Mouse (Mus musculus): ENCODE results near the gene Hist1h2ae. TPM values are rescaled to one million over a fixed set of nuclear protein-coding genes. Genes with fewer than 3 reads are reported as not detected.
"Not testable (repeated sequence)": the region's sequence is repeated elsewhere in the genome, so short reads cannot be mapped to it uniquely, and the experiment has no call there.

Hist1h2ae gene
- polyA plus RNA-seq, 1 experiment from 2014 or later: 35.5 TPM

GRCm38 (mm10) chr13:23534368-23535131 is 36.5 kb downstream of the Hist1h2ae start:
- Histone ChIP-seq H3K36me3 (no peaks in the 10 kb centered on the region), H3K9ac (peak overlapping the region; percentile 53), H3K4me2 (peak overlapping the region; percentile 79), H3K27ac (peak overlapping the region; percentile 92), H3K9me3 (replicated peaks) (no peaks in the 10 kb centered on the region), H3K4me3 (peak overlapping the region; percentile 56), H3K4me1 (replicated peaks) (peaks cover 35% of the 10 kb centered on the region), H3K27me3 (no peaks in the 10 kb centered on the region)
- ATAC-seq (replicated peaks; ENCODE audit: insufficient number of reproducible peaks, insufficient read depth, low FRiP score, low read depth): no peak
- 2% methylated on average over 15 of the region's 15 CpGs for WGBS

- Histone ChIP-seq H3K27ac (peak within 1 kb of the TSS; percentile 92), H3K4me1 (replicated peaks) (peaks cover 39% of the 10 kb centered on the region), H3K9ac (peak within 1 kb of the TSS; percentile 59), H3K4me2 (peak within 1 kb of the TSS; percentile 79), H3K4me3 (peak within 1 kb of the TSS; percentile 56)
- not testable (repeated sequence) for H3K36me3 ChIP-seq; ATAC-seq (replicated peaks; ENCODE audit: insufficient number of reproducible peaks, insufficient read depth, low FRiP score, low read depth); H3K9me3 ChIP-seq (replicated peaks); H3K27me3 ChIP-seq
- WGBS: under 1% methylated on average over 25 of the region's 53 CpGs
These were observed 37.3 kb downstream of the Hist1h2ae start, which contains the start of gene Hist1h2af for GRCm38 (mm10) chr13:23533560-23534367. Gene Hist1h2af, plus strand, starts transcription at chr13:23533906.

DNA sequence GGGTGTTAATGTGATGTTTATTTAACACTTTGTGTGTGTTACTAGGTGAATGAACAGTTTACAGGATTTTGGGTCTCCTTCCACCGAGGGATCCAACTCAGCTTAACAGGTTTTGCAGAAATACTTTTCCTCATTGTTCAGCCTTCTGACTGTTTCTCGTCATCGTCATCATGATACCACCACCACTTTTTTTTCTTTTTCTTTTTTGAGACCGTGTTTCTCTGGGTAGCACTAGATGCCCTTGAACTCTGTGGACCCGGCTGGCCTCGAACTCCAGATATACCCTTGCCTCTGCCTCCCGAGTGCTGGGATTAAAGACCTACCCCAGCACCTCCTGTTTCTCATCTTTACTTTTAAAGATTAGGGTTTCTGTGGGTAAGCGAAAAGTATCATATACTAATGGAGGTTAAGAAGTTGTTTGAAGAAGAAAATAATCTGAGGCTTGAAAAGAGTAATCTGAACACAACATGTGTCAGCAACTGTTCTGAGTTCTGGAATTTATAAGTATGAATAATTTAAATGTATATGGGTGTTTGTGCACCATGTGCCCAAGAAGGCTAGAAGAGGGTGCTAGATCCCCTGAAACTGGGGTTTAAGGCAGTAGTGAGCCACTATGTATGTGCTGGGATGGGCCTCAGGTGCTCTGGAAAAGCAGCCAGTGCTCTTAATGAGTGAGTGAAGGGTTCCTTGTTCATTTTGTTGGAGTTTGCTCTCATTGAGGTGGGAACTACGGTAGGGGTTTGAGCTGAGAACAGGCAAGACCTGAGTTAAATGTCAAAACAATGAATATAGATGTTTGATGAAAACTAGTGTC is 38.6 kb downstream of the Hist1h2ae start:
- 23% methylated on average over 9 of the region's 9 CpGs for WGBS
- Histone ChIP-seq H3K4me2 (peak overlapping the region; percentile 79), H3K4me3 (peak overlapping the region; percentile 56), H3K27ac (peak overlapping the region; percentile 92), H3K27me3 (no peaks in the 10 kb centered on the region), H3K4me1 (replicated peaks) (peaks cover 44% of the 10 kb centered on the region), H3K9ac (peak overlapping the region; percentile 59; the same call in 1 of the 2 replicates), H3K36me3 (no peaks in the 10 kb centered on the region), H3K9me3 (replicated peaks) (no peaks in the 10 kb centered on the region)
- no peak for ATAC-seq (replicated peaks; ENCODE audit: insufficient number of reproducible peaks, insufficient read depth, low FRiP score, low read depth)

DNA sequence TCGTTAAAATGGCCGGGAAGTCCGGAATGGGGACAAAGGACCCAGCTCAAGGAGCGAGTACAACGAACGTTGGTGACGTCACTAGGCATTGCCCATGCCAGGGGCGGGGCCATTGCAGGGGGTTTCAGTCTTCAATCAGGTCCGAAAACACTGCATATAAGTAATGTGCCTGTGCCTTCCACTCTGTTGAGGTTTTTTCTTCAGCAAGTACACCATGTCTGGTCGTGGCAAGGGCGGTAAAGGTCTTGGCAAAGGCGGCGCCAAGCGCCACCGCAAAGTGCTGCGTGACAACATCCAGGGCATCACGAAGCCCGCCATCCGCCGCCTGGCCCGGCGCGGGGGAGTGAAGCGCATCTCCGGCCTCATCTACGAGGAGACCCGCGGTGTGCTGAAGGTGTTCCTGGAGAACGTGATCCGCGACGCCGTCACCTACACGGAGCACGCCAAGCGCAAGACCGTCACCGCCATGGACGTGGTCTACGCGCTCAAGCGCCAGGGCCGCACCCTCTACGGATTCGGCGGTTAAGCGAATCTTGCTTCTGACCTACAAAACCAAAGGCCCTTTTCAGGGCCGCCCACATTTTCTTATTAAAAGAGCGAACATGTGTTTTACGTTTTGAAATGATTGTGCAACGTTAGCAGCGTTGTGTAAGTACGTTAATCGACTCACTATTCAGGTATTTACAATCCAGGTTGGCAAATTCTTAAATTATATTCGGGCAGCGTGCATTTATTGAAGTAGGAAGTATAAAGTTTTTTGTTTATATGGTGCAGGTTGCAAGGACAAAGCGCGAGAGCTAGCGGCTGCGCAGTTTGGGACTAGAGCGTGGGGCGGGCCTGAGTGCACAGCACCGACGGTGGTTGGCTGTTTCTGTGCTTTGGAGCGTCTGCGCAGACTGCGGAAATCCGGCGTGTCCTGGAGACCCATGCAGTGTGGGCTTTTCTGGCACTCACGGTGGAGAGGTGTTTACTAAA is 39.8 kb downstream of the Hist1h2ae start, which contains the start of gene Hist1h4h:
TSS of gene Hist1h4h (plus strand) at position 150 of the 975 bp plus-strand sequence.
- peak; percentile 84 for ATAC-seq (replicated peaks; ENCODE audit: insufficient number of reproducible peaks, insufficient read depth, low FRiP score, low read depth)
- Histone ChIP-seq H3K4me1 (replicated peaks) (peaks cover 42% of the 10 kb centered on the region), H3K9ac (peak within 1 kb of the TSS; percentile 59), H3K36me3 (no peaks in the 10 kb centered on the region), H3K27me3 (no peaks in the 10 kb centered on the region), H3K4me2 (peak within 1 kb of the TSS; percentile 79), H3K27ac (peak within 1 kb of the TSS; percentile 92), H3K4me3 (peak within 1 kb of the TSS; percentile 56), H3K9me3 (replicated peaks) (no peaks in the 10 kb centered on the region)
- WGBS: under 1% methylated on average over 60 of the region's 70 CpGs

DNA sequence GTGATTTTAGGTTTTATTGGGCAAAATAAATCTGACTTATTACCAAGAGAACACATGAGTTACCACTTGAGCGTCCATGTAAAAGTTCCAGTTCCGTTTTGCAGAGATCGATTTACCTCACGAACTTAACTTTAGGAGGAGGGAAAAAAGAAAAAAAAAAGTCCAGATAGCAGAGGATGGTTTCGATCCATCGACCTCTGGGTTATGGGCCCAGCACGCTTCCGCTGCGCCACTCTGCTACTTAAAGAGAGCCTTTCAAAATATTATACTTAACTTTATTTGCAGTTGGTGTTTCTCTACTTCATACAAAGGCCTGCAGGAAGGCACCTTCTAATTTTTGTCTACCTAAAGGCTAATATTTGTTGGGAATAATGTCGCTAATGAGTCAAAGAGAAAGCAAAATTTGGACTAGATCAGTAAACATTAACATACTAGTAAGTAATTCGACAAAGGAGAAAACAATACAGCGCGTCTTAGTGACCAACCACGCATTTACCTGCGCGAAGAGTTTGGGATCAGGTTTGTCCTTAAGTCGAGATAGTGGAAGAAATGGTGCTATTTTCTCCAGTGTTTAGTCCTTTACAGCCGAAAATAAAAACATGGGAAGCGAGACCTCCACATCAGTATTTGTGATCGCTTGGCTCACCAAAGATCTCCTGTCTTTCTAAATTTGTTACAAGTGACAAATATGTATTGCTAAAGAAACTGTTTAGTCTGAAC is 40.7 kb downstream of the Hist1h2ae start:
- WGBS: under 1% methylated on average over 20 of the region's 20 CpGs
- Histone ChIP-seq H3K4me2 (peak overlapping the region; percentile 79), H3K9ac (peak overlapping the region; percentile 59), H3K27ac (peak overlapping the region; percentile 92), H3K27me3 (no peaks in the 10 kb centered on the region), H3K4me1 (replicated peaks) (peaks cover 44% of the 10 kb centered on the region), H3K9me3 (replicated peaks) (no peaks in the 10 kb centered on the region), H3K36me3 (no peaks in the 10 kb centered on the region), H3K4me3 (peak overlapping the region; percentile 56)
- ATAC-seq (replicated peaks; ENCODE audit: insufficient number of reproducible peaks, insufficient read depth, low FRiP score, low read depth): no peak

- peak overlapping the region; percentile 92 for H3K27ac ChIP-seq
- peak overlapping the region; percentile 59 for H3K9ac ChIP-seq
- H3K4me1 ChIP-seq (replicated peaks): peaks cover 45% of the 10 kb centered on the region
- peak overlapping the region; percentile 79 for H3K4me2 ChIP-seq
- H3K27me3 ChIP-seq: no peaks in the 10 kb centered on the region
- WGBS: 18% methylated on average over 2 of the region's 2 CpGs
- H3K4me3 ChIP-seq: peak overlapping the region; percentile 56
- no peak for ATAC-seq (replicated peaks; ENCODE audit: insufficient number of reproducible peaks, insufficient read depth, low FRiP score, low read depth)
- H3K36me3 ChIP-seq: no peaks in the 10 kb centered on the region
- no peaks in the 10 kb centered on the region for H3K9me3 ChIP-seq (replicated peaks)
These were observed 41.4 kb downstream of the Hist1h2ae start for GRCm38 (mm10) chr13:23529480-23530165.

DNA sequence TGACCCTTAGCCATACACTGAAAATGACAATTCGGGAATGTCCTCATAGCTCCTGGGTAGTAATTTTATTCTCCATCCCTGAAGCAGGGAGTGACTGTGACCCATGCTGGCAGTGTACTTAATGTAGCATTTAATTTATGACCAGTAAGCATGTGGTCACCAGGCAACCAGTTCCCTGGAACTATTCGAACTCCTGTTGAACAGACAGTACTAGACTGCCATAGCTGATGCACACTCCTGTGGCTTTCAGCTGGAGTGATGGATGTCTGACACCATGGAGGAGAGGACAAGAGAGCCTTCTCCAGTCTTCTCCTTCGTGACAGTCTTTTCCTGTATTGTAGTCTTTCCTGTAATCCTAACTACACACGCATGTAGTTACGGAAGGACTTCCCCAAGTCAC is 42.0 kb downstream of the Hist1h2ae start:
- 80% methylated on average over 5 of the region's 5 CpGs for whole genome bisulfite sequencing
- H3K4me3 ChIP-seq: no peak overlapping the region
- no peaks in the 10 kb centered on the region for H3K9me3 ChIP-seq (replicated peaks)
- H3K4me1 ChIP-seq (replicated peaks): peaks cover 39% of the 10 kb centered on the region
- peak overlapping the region; percentile 92 for H3K27ac ChIP-seq
- H3K9ac ChIP-seq: no peak overlapping the region
- no peak for ATAC-seq (replicated peaks; ENCODE audit: insufficient number of reproducible peaks, insufficient read depth, low FRiP score, low read depth)
- no peaks in the 10 kb centered on the region for H3K27me3 ChIP-seq
- H3K4me2 ChIP-seq: peak overlapping the region; percentile 79
- H3K36me3 ChIP-seq: no peaks in the 10 kb centered on the region

- Histone ChIP-seq H3K4me2 (peak overlapping the region; percentile 57), H3K36me3 (no peaks in the 10 kb centered on the region), H3K27me3 (no peaks in the 10 kb centered on the region), H3K9me3 (replicated peaks) (no peaks in the 10 kb centered on the region), H3K4me1 (replicated peaks) (peaks cover 22% of the 10 kb centered on the region), H3K9ac (peak overlapping the region; percentile 39), H3K4me3 (peak overlapping the region; percentile 48), H3K27ac (peak overlapping the region; percentile 51)
- WGBS: under 1% methylated on average over 17 of the region's 17 CpGs
- ATAC-seq (replicated peaks; ENCODE audit: insufficient number of reproducible peaks, insufficient read depth, low FRiP score, low read depth): no peak; the same call in 1 of the 2 replicates
These were observed 44.7 kb downstream of the Hist1h2ae start for GRCm38 (mm10) chr13:23526312-23526711.

DNA sequence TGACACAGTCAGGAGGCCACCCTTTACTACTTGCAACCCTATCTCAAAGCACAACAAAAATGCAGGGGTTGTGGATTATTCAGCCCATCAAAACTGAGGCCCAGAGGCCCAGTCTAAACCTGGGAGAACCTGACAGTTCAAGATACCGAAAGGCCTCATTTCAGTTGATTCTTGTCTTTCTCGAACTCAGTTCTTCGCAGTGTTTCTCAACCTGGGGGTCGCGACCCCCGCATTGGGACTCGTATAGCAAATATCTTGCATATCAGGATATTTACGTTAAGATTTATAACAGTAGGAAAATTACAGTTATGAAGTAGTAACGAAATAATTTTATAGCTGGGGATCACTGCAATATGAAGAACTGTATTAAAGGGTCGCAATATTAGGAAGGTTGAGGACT is 45.1 kb downstream of the Hist1h2ae start:
- Histone ChIP-seq H3K4me1 (replicated peaks) (peaks cover 22% of the 10 kb centered on the region), H3K9me3 (replicated peaks) (no peaks in the 10 kb centered on the region), H3K27ac (no peak overlapping the region), H3K4me2 (peak overlapping the region; percentile 57), H3K36me3 (no peaks in the 10 kb centered on the region), H3K9ac (peak overlapping the region; percentile 36; the same call in 1 of the 2 replicates), H3K4me3 (peak overlapping the region; percentile 48), H3K27me3 (no peaks in the 10 kb centered on the region)
- ATAC-seq (replicated peaks; ENCODE audit: insufficient number of reproducible peaks, insufficient read depth, low FRiP score, low read depth): no peak
- 3% methylated on average over 10 of the region's 10 CpGs for WGBS
